Mouse (Mus musculus) MN1 (cell line): ENCODE results near the gene Prkch.

ENCODE experiments used
- DNase-seq: peaks from one replicate; pipeline ENCODE4 v3.0.0-alpha.2; 2016; ENCODE audit warnings: low spot score

Gene Prkch

GRCm38 (mm10) chr12:73715954-73716731 lies 131.5 kb downstream of the Prkch start:
- peak; percentile 32 for DNase-seq

DNA sequence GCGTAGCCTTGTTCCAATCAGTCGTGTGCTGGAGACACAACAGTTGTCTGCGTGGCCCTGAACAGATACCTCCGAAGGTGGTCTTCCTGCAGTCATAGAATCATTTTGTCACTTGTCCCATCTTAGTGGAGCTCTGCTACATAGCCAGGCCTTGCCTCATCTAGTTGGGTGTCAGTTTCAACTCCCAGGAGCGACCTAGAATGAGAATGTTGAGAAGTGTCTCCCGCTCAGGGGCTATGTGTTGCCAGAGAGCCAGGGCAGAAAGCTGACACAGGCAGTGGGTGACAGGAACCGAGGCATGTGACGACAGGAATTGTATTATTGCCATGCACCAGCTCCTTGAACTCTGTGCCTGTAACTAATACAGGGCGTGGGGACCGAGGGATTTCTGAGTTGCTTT lies 133.4 kb downstream of the Prkch start:
- no peak for DNase-seq

DNA sequence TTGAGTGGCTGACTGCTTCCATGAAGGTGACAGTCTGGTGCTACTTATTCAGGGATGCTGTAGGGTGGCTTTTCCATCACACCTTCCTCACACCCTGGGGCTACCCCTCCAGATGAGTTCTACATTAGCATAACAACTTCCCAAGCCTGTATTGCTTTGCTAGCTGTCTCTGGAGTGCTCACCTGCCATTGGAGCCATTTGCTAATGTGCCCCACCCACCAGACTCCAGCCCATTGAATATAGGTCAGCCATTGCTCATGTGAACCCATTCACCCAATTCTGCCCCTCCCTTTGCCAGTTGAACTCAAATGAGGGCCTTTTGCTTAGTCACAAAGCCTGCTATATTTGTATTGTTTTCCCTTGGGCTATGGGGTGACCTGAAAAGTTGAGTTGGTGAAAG lies 135.2 kb downstream of the Prkch start:
- DNase-seq = no peak

DNA sequence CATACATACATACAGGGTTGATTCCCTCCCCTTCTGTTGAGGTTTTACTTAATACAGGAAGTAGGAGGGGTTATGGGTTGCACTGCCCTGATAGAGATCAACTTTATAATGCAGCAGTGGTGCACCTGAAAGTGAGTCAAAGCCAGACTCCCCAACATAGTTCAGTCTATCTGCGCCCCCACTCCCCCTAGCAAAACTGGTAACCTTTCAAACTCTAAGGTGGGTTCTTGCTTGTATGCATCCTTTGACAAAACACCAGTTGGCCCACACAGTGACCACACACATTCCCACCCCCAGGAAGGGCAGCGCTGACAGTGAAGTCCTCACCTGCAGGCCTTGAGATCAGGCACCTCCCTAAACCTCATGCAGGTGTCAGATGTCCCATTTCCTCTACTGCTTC lies 135.9 kb downstream of the Prkch start:
- no peak for DNase-seq

- DNase-seq = no peak
Observed at GRCm38 (mm10) chr12:73722060-73722459, 137.5 kb downstream of the Prkch start.

DNA sequence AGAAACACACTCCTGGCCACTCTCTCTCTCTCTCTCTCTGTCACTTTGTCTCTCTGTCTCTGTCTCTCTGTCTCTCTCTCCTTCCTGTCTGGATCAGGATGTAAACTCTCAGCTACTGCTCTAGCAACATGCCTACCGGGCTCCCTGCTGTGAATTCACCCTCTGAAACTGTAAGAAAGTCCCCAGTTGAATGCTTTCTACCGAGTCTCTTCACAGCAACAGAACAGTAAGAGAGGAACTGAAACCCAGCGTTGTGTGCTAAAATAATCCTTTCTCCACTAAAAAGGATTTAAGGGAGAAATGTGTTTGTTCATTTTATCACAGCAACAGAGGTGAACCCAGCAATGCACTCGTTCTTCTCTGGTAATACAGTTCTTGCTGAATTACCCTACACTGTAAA lies 138.5 kb downstream of the Prkch start:
- DNase-seq = no peak

DNA sequence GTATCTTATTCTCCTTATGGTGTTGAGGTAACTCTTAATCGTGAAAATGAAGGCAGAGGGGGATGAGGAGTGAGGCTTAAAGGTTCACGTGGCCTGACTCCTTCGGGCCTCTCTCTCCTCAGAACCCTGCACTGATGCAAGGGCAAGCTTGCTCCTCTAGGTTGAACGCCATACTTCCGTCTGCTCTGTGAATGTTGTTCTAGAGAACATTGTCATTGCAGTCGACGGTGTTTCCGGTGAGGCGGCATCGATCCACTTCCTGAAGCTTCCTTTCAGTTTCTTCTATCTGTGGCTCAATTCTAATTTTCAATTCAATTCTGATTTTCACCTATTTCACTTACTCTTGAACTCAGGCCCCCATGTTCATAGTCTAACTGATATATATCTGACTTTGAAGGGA lies 139.3 kb downstream of the Prkch start:
- DNase-seq = no peak

- no peak for DNase-seq
Observed at GRCm38 (mm10) chr12:73725825-73726604, 141.4 kb downstream of the Prkch start.

GRCm38 (mm10) chr12:73727046-73727445 lies 142.4 kb downstream of the Prkch start:
- no peak for DNase-seq

- peak; percentile 25 for DNase-seq
Observed at GRCm38 (mm10) chr12:73730603-73731002, 146.0 kb downstream of the Prkch start.

DNA sequence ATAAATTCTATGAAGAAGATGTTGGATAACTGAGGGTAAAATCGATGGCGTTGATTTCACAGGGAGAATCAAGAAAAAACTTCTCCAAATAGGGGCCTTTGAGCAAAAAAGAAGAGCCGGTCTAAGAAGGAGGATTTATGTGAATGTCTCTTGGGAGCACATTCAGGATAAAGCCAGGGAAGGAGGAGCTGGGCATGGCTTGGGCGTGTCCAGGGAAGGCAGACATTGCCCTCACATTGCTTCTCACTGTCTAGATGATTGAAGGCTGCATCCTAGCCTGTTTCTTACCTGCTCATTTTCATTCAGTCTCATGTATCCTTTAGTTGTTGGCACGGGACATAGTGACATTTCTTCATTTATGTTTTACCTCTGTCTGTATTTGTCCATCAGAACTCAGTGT lies 146.5 kb downstream of the Prkch start:
- peak; percentile 55 for DNase-seq

- DNase-seq = no peak
Observed at GRCm38 (mm10) chr12:73731848-73732540, 147.4 kb downstream of the Prkch start.

DNA sequence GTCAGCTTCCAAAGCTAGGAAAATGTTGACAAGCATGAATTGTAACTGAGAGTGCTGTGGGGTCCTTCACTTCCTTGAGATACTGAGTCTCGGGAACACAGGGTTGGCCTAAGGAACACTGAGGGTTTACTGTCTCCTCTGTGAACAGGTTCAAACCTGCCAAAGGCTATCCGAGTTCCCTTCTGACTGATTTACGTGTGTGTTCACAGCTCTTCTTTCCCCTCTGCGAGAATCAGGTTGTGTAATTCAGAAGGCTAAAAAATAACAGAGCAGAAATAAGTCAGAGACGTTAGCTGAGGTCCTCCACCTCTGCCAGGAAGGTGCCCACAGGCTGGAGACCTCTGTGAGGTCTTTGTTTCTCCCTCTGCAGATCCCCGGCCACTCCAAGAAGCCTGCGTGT lies 148.3 kb downstream of the Prkch start:
- DNase-seq = no peak

DNA sequence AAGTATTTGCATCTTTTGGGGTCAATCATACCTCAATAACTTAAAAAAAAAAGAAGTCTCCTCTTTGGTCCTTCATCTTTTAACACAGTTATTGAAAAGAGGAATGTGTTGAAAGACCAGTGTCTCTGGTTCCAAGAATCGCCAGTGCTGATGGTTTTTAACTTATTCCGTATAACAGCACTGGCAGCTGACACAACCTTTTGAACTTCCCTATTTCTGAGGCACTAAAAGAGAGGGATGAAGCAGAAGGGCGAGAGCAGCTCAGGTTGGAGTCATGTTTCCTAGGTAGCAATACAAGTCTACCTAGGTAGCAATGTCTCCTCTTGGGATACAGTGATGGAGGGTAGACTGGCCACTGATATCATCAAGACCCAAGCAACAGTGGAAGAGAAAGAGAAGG lies 152.3 kb downstream of the Prkch start:
- no peak for DNase-seq

- DNase-seq = no peak
Observed at GRCm38 (mm10) chr12:73739611-73740219, 155.1 kb downstream of the Prkch start.

- no peak for DNase-seq
Observed at GRCm38 (mm10) chr12:73742577-73742976, 158.0 kb downstream of the Prkch start.

DNA sequence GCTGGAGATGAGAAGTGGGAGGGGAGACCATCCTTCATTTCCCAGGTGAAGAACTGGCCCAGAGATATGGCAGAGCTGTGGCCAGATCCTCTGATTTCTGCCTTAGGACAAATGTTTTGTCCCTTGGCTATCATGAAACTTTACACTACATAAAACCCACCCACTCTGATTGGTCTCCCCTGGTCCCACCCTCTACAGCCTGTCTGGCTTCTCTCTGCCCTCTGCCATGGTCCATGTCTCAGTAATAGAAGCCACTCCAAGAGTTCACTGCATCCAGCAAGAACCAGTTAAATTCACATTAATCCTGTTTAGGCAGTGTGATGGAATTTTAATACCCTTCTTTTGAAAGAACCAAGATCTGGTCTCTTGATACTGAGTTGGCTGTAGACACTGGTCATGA lies 158.5 kb downstream of the Prkch start:
- no peak for DNase-seq

DNA sequence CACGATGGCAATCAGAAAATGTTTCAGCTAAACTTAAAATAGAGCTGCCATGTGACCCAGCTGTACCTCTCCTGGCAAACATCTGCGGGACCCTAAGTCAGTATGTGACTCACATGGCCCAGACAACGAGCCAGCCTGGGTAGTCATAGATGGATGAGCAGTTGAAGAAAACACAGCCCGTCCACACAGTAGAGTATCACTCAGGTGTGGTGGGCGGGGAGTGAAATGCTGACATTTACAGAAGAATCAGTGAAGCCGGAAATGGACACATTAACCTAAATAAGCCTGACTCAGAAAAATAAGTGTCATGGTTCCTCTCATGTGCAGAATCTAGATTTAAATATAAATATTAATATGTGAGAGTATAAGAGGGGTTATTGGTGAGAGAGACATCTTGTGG lies 161.5 kb downstream of the Prkch start:
- no peak for DNase-seq

DNA sequence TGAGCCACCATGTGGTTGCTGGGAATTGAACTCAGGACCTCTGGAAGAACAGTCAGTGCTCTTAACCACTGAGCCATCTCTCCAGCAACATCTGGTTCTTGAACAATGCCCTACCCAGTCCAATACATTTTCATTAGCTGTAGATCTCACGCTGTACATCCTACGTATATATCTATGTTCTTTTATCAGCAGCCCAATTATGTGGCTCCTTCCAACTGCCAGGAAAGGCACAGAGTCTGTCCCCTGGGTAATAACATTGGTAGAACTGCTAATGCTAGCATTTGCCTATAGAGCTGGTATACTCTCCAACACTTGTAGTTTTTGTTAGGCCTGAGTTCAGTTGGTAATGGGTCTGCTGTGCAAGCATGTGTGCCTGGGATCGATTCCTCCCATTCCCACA lies 163.8 kb downstream of the Prkch start:
- no peak for DNase-seq

DNA sequence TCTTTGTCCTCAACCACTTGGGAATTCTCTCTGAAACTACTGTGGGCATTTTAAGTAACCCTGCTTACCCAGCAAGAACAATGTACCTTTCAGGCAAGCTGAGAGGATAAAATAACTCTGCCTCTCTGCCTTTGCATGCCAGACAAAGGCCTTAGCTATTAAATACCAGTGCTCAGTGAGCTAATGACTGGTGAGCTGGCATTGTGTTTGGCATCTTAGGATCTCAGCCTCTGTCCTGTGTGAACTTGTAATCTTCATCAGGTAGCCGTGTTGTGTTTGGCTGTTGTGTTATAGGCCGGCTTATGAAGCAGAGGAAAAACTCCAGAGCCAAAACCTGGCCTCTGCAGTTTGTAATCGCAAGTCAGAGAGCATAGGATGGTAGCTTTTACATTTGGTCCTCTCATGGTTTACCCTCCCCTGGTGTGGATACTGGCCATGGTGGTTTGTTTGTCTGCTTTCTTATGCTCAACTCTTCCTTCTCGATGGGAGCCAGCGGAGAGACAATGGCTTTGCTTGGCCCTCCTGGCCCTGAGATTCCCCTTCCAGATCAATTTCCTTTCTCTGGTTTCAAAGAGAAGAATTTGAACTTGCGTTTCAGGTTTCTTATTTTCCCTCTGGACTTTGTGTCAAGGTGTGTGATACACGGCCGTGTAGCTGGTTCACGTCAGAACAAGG lies 170.0 kb downstream of the Prkch start:
- DNase-seq = no peak

GRCm38 (mm10) chr12:73755646-73756045 lies 171.1 kb downstream of the Prkch start:
- DNase-seq = no peak

DNA sequence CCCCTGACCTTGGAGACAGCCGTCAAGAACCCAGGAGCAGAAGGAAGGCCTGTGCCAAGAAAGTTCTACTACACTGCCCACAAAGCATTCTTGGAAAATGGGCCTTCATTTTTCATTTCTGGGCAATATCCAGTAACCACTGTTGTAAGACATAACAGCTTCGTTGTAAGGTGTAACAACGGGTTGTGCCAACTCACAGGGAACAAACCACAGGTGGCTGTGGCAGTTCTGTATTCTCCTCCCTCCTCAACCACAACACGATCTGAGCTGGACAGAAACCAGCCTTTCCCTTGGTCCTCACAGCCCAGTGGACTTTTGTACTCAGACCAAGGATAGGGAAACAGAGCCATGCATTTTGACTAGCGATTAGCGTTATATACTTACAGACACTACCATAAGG lies 171.9 kb downstream of the Prkch start:
- DNase-seq = no peak
